Mouse (Mus musculus) T-cell, adult 2 months (primary cell): ENCODE measurements around the gene Lmo2.

Experiments used
- DNase-seq: peaks from one replicate; pipeline ENCODE4 v3.0.0; 2022; ENCODE audit warnings: low spot score

Lmo2 gene

DNA sequence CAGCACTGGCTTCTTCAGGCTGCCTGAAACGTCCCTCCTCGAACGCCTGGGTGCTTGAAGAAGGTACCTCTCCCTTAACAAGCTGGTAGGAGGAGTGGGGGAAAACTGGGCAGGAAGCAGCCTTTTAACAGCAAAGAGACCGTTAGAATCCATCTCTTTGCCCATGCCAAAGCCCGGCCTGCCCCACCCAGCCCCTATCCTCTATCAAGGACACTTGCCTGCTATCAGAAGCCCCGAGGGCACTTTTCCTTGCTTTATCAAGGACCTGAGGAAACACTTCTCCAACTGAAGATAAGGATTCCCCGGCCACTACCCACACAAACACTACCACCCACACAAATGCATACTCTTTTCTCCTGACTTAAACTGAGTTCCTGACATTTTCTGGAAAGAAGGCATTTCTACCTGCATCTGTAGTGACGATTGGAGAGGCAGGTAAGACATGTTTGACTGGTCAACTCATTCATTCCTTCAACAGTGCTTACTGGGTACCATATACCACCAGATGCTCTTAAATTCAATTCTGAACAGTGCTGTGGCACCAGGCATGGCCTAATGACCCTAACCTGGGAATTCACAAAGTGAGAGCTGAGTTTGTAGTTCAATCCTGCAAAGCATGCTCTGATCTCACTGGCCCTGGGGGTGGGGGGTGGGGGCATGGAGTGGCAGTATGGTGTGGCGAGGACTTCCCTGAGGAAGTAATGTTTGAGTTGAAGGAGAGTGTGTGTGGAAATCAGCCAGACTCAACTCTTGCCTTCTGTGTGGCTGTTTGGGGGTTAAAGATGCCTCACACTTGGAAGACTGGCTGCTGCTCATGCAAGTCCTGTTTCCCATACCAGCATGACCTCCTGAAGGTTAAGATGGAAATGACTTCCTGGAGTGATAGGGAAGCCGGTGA is at the start of gene Lmo2:
Gene Lmo2 (plus strand): TSS at position 338 of the 898 bp plus-strand sequence.
- DNase-seq: no peak

DNA sequence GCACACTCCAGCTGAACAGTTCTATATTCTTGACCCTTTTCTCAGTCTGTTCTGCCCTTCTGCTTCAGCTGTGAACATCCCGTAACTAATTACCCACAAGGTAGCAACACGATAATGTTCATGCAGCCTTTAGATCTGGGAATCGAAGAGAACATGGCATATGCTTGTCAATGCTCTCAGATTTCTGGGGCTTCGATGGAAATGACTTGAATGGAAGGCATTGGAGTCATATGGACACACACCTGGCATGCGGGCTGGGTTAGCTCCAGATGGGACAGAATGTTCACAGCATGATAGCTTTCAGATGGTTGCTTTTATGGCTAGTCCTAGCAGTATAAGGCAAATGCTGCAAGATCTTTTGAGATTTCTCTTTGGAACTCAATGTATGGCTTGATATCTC is 47.2 kb upstream of the Lmo2 start:
- no peak for DNase-seq

DNA sequence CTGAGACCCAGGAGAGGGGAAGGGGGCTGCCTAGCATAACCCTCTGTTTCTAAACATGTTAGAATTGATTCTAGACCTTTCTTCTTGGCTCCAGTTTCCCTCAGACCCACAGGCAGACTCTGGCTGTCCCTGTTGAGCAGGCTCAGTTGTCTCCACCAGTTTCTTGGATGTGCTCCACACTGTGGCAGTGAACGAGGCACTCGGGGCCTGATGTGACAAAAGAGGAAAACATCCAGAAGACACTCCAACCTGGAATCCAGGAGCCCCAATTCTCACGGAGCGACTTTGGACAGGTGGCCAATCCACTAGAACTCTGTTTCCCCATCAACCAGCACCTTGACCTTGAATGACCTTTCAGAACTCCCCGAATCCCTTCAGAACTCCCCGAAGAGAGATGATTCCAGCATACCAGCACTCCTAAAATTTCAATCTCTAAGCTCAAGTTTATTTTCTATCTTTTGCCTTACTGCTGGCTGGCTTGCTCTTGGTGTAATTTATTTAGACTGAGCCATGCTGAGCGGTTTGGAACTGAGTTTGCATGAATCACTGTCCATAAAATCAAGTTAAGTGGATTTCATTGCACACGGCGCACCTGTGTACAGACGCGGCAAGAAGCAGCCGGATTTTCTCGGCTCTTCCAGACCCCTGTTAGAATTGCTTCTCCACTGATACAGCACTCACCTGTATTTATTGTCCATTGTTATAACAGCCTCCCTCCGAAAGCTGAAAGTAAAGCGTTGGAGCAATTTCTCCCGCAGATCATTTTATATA is 45.1 kb upstream of the Lmo2 start:
- DNase-seq: no peak

DNA sequence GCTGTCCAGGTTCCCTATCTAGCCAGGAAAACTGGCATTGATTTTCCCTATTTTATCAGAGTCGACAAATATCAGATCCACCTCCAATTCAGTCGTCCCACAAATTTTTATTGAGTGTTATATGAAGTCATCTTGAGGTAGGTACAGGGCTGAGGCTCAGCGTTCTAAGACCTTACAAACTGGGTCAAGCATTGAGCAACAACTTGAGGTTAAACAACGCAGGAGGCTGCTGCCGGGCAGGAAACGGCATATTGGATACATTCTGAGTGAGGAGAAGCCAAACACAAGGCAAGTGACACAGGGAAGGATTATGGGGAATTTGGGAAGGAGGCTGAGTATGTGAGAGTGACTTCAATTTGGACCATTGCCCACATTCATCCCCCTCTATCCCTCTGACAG is 44.5 kb upstream of the Lmo2 start:
- no peak for DNase-seq

DNA sequence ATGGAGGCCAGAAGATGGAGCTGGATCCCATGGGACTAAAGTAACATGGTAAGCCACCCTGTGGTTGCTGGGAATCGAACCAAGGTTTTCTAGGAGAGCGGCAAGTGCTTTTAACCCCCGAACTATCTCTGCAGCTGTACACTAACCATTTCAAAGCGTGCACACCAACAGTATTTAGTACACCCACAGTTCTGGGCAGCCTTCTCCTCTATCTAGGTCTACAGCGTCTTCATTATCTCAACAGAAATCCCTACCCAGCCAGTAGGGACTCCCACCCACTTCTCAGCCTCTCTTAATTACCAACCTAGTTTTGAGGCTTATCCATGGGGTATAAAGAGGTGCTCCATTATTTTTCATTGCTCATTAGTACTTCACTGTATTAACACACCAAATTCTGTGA is 41.7 kb upstream of the Lmo2 start:
- DNase-seq: no peak

DNA sequence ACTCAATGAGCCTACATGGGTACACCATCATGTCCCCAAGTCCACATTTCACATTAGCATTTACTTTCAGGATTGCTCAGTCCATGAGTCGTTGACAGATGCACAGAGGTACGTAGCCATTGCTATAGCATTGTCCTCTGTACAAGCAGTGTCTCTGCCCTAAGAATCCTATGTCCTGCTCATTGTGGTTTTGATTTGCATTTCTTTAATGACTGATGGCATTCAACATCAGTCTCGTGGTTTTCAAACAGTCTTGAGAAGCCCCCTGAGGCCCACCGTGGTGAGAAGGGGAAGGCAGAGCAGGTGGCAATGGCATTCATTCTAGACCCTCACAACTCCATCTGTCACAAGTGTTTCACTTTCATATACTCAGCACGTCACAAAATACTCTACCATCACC is 40.4 kb upstream of the Lmo2 start:
- DNase-seq: no peak

DNA sequence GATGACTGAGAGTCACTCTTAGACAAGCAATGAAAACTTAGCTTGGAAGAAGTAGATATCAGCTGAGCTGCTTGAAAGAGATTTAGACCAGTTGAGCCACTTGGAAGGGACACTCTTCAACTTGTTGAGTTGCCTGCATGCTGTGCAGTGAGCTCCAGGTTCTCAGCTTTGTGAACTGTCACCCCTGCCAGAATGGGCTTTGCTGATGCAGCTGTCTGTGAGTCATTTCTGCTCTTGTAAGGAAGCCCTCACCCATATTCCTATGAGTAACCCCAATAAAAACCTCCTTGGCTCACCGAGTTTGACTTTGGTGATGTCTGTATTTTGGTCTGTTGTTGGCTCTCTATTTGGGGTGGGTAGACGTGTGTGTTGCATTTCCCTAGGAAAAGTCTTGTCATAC is 39.4 kb upstream of the Lmo2 start:
- no peak for DNase-seq

DNA sequence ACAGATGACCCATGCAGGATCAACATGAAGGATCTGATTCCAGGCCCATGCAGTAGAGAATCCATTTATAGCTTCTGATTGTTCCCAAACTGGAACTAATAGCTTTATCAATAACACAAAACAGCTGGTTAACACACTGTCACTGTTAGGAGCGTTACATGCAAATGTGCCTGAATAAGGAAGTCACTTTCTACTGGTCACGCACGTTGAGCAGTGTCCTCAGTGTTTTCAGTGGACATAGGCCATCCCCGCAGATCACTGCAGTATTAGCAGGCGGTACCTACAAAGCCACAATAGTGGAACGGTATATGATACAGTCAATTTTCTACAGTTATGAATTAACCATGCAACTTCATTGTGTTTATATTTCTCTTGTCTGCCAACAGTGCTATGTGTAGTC is 38.3 kb upstream of the Lmo2 start:
- DNase-seq: no peak

DNA sequence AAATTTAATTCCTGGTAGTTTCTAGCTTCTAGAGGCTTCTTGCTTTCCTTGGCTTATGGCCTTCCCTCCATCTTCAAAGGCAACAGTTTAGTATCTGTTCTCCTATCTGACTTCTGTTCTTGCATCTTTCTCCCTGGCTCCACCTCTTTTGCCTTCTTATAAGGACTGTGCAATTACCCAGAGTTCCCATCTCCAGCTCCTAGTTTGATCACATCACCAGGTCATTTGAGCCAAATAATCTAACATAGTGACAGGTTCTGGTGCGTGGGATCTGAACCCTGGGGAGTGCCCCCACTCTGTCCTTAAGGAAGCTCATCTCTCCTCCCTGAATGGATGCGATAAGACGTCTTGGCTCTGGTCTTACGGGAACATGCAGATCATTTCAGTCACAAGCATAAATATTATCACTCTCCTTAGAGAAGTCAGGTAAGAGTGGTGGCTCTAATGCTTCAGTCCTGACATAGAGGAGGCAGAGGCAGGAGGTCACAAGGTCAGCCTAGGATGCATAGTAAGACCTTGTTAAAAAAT is 31.1 kb upstream of the Lmo2 start:
- DNase-seq: no peak

DNA sequence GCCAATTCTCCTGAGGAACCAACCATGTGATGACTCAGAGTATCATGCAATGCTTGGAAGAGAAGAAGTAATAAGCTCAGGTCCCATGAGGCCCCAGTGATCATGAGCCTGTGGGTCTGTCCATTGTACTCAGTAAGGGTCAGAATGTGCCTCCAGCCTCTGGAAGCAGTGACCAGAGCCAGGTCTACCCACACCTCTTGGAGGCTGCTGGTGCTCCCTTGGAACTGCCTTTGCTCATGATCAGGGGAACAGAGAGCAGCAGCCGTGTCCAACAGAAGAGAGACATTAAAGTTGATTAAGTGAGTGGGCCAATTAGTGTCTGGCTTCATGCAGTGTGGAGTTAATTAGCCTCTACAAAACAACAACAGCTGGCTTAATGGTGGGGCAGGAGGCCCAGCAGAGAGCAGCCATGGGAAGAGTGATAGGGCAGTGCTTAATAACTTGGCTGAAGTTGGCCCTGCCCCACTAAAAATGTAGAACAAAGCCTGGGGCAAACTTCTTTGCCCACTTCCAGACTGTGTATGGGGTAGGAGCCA is 30.1 kb upstream of the Lmo2 start:
- no peak for DNase-seq

DNA sequence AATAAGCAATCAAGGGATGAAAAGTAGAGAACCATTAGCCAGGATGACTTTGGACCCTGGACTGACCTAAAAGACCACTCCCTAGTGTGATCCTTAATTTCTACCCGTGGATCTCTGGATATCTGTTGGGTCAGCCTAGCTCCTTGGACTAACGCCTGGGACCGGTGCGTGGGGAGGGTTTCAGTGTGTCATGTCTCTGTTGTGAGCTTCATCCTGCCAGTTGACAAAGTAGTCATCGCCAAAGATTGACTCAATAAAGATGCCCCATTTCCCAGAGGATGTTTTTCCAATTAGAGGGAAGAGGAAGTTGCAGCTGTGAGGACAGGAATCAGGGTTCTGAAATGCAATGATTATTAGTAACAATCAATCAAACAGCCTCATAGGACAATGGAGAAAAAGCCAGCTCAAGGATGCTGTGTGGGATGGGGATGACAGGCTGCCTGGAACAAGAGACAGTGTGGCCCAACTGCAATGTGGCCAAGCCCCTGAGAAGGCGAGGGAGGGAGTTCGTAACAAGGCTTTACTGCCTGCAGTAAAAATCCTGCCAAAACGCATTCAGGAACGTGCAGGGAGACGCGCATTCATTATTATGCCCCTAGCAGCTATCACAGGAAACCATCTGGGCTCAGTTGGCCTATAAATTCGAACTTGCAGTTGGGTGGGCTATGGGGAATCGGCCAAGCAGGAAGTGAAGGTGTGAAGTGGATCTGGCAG is 27.3 kb upstream of the Lmo2 start:
- DNase-seq: no peak

DNA sequence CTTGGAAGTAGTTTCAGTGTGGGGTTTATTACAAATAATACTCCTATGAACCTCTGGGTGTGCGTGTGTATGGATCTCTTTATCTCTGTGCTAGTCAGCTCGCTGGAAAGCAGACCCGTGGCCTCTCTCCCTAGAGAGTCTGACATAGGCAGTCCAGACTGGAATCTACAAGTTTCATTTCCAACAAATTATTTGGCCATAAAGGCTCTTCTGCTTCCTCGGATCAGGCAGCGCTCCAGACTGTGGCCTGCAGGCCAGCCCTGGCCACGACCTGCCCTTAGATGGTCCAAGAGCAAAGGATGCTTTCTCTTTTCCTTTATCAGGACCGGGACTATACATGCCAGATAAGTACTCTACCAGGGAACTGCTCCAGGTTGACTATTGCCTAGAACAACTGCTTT is 26.3 kb upstream of the Lmo2 start:
- no peak for DNase-seq

DNA sequence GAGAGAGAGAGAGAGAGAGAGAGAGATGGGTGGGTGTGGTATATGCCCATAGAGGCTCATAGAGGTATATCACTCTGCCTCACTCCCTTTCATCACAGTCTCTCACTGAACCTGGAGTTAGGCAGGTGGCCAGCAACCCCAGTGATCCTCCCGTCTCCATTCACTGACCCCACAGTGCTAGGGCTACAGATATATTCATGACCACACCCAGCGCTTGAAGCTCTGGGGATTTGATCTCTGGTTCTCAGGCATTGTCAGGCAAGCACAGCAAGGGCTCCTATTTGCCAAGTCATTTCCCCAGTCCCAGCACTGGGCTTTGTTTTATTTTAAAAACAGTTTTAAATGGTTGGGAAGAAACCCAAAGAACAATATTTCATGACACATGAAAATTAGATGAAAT is 25.8 kb upstream of the Lmo2 start:
- no peak for DNase-seq

DNA sequence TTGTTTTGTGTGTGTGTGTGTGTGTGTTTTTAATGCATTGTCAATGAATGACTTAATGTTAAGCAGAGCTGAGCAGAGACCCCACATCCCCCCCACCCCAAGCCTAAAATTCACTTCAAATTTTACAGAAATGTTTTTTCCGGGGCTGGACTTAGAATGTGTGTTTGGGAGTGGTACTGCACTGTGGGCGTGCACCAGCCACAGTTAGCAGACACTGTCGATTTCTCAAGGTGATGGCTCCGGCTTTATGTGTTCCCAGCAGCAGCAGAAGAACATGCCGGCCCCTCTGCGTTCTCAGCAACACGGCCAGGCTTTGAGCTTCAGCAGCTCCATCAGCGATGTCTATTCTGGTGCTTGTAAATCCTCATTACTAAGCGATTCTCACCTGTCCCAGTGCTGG is 25.3 kb upstream of the Lmo2 start:
- no peak for DNase-seq

DNA sequence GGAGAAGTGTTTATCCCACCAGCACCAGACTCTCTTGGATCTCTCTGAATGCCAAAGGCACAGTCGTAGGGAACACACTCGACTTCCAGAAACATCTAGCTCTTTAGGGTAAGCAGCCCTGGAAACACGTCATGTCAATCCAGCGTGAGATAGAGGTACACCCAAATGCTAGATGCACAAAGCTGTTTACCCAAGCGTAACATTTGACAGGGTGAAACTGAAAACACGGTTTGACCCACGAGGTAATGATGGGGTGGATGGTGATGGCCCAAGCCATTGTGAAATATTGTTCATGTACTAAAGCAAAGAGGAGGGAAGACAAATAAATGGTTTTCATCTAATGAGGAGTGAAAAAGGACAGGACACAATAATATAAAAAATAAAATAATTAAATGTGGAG is 23.5 kb upstream of the Lmo2 start:
- DNase-seq: no peak

DNA sequence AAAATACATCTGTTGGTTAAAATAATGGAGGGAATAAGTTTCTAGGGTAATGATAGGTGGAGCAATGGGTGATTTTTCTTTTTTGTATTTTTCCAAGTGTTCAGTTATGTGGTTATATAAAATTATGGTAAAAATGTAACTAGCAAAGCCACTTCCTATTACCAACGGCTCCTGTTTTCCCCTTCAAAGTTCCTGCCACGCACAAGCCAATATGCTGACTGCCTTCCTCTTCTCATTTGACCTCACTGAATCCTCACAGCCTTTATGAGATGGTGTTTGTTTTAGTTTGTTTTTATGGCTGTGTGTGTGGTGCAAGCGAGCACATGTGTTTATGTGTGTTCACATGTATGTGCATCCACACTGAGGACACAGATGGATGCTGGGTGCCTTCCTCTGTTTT is 23.1 kb upstream of the Lmo2 start:
- DNase-seq: no peak

DNA sequence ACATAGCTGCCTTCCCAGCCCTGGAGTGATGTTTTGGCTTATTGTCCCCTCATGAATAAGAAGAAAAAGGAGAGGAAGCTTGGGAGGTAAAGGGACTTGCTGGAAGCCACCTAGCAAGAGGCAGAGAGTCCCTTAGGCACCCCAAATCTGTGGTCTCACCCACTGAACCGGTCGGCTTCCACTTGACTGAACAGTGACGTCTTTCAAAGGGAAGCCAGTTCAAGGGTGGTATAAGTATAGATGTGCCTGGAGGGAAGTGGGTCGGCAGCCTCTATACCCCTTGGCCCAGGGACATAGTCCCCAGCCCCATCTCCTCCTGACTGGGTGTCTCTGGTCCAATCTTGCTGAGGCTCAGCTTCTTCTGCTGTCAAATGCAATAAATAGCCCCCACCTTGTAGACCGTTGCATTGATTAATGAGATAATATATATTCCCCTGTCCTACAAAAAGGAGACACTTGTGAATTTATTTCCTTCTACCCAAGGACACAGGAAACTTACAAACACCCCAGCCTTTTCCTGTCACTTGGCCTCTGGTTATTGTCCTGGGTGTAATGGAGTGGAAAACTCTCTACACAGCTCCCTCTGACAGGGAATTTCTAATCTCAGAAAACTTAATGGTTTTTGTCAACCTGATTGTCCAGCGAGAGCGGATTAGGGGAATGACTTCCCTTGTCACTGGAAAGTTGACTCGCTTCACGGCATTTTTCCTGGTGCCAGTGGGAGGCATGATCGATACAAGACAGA is 21.9 kb upstream of the Lmo2 start:
- no peak for DNase-seq

DNA sequence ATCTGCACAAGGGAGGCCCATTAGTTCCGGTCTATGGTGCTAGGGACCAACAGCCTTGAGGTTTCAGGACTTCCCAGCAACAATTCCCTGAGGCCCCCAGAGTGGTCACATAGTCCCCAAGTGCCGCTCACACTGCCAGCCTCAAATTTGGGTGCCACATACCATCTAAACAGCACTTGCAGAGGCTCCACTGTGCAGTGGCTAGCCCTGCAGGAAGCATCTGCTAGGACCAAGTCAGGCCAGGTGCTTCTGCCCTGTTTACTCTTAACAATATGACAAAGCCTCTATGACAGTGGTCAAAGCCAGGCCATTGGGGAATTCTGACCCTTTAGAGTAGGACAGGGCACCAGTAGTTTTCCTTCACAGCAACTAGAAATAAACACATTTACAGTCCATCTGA is 21.1 kb upstream of the Lmo2 start:
- DNase-seq: no peak

DNA sequence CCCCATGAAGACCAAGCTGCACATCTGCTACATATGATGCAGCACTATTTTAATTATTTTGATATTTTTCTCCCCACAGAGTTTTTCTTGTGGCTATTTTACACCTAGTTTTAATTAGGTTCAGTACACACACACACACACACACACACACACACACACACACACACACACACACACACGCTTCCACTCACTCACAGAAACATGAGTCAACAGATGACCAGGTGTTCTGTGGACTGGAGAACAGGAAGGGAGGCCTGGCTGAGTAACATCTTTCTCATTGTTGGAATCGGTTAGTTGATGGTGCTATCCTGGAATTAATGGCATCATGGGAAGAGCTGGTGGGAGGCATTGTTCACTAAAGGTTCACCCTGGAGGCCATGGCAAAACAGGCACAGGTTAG is 20.1 kb upstream of the Lmo2 start:
- no peak for DNase-seq

DNA sequence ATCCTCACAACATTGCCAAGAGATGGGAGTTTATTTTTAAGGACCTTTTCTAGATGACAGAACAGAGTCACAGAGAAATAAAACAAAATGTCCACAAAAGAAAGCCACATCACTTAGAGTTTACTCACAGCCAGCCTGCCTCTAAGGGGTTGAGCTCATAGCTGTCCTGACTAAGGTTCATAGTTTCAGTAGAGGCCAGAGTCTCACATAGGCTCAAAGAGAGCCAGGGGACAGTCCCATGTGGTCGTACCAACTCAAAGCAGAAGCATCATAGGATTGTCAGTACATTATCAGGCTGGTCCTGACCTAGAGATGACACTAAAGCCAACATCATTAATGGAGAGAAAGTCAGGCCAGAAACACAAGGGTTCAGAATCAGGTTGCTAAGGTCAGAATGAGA is 19.2 kb upstream of the Lmo2 start:
- DNase-seq: no peak

DNA sequence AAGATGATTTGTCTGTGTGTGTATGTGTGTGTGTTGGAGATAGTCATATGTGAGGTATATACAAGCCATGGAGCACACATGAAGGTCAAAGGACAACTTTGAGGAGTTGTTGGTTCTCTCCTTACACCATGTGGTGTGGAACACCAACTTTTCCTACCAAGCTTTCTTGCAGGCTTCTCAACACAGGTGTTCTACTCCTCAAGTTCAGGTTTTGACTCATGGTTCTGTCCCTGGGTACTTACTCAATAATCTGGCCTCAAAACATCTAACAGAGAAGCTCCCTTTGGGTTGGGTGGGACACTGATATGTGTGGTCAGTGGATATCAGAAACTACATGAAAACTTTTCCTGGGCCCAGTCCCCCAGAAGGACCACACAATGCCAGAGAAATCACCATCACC is 18.8 kb upstream of the Lmo2 start:
- DNase-seq: no peak

DNA sequence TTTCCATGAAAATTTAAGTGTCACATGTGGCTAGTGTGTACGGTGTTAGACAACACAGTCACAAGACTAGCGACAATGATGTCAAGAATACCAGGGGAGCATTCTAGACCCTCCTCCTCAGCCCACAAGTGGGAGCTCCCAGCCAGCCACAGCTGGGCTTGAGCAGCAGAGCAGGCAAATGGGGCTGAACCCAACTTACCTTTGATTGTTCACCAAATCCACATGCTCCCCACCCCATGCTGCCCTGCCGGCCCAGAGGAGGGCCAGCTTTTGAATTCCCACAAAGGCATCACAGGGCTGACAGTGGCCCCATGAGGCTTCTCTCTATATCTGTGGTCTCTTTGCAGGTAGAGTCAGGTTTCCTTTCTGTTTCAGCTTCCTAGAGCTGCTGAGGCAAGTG is 16.7 kb upstream of the Lmo2 start:
- DNase-seq: no peak
